Mouse (Mus musculus) thymus, adult 2 months (tissue): ENCODE measurements around the gene Perp.

Experiments
- CTCF ChIP-seq: fragments of 200-500 bp; IDR thresholded peaks from 2 replicates; pipeline ENCODE4 v1.5.1; 2012; ENCODE audit warnings: mild to moderate bottlenecking, control low read depth, low read length, moderate library complexity, borderline replicate concordance; ENCODE audit not compliant: control insufficient read depth, poor library complexity, insufficient read depth; ENCODE audit errors: extremely low read depth
- POLR2A ChIP-seq: fragments of 200-500 bp; IDR thresholded peaks from 2 replicates; pipeline ENCODE4 v1.6.1; 2012; ENCODE audit warnings: mild to moderate bottlenecking, low read length, control low read depth, moderate library complexity; ENCODE audit not compliant: control insufficient read depth, poor library complexity, insufficient read depth; ENCODE audit errors: extremely low read depth

DNA sequence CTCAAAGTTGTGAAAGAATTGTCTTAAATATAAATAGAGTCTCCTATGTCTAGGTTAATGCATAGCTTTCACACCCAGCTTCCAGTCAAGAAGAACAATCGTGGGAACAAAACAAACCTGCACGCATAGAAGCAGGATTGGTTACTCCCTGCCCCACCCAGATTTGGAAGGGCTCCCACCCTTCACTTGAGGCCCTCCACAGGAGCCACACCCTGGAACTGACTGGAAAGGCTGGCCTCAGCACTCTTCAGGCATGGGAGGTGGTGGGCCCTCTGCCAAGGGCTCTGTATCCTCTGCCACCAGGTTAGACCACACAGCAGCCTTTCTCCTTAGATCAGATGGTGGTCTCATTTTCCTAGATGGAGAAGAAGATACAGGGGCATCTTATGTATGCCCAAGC lies 26.2 kb downstream of the Perp start:
- TF ChIP-seq CTCF: no peak
- no peak for TF ChIP-seq POLR2A
